Mouse (Mus musculus): ENCODE measurements at regions not wholly inside any gene's neighbourhood (a gene's known extent, or its start where the extent isn't known, plus 50 kb on each side); places are given as distances from the start of the nearest gene placed in this dataset.

DNA sequence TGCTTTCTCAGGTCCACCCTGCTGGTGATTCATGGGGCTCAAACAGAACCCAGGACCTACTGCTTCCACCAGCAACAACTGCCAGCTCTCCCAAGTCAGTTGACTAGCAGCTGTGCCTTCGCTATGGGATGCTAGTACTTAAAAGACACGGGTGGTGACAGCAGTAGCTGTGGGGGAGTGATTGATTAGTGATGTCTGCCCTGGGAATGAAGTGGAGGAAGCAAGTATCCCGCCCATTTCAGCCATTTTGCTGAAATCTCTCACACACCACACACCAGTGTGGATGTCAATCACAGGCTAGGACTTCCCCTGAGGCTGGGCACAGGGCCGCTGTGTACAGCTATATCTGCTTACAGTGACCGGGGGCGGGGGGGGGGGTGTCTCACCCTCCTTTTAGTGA, 153.2 kb downstream of the Matn1 start:
- peak; percentile 49 for DNase-seq (ENCODE audit: low spot score)

DNA sequence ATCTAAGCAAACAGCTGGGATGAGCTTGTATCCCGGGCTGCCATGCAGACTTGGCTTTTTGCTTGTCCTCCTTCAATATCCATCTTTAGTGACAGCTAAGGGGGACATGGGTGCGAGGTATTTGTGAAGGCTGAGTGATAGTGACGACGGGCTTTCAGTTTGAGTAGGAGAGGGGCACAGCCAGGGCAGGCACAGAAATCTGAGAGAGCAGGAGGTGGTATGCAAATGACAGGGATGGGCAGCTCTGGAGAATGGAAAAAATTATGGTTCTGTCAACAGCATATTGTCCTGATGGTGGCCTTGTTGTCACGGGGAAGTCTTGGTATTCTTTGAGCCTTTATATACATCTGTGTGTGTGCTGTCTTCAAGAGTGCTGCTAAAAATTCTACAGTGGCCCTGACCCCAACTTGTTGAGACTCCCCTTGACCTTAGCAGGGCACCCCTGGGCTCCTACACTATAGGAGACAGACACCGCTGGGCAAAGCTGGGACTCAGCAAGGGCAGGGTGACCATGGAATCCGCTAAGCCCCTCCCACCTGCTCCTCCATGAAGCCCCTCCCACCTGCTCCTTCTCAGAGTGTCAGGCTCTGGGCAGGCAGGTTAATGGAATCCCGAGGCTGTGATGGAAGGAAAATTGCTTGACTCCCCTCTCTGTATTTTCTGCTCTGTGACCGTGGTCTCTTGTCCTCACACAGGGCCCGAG, 156.1 kb downstream of the Matn1 start:
- peak; percentile 79 for DNase-seq (ENCODE audit: low spot score)

DNA sequence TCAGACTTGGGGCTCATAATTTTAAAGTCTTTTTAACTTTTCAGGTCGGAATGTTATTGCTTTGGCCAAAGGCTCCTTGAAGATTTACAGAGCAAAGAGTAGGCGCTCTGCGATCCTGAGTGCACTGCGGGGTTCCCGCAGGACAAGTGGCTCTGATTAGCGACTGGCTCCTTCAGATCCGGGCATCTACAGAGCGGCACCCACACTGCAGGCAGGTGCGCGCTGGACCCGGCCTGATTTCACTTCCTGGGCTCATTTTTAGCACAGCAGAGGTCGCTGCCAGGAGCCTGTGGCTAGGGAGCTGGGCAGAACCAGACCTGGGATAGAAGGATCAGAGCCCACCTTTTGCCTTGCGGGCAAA, 156.6 kb downstream of the Matn1 start:
- DNase-seq (ENCODE audit: low spot score) = no peak

DNA sequence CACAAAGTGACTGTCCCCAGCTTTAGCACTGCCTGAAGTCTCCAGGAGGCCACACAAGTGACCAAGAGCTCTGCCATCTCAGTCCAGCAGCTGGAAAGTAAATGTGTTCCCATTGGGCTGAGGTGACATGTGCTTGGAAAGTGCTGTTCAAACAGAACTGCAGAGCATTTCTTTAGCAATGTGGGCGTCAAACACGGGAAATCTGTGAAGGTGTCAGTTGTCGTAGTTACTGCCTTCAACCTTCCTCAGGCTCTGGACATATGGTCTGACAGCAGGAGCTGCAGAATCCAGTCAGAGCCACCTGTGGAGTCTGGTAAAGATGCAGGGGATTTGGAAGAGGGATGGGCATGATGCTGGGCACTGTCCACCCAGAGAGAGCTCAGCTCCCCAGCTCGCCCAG, 158.0 kb downstream of the Matn1 start:
- DNase-seq (ENCODE audit: low spot score) = no peak

DNA sequence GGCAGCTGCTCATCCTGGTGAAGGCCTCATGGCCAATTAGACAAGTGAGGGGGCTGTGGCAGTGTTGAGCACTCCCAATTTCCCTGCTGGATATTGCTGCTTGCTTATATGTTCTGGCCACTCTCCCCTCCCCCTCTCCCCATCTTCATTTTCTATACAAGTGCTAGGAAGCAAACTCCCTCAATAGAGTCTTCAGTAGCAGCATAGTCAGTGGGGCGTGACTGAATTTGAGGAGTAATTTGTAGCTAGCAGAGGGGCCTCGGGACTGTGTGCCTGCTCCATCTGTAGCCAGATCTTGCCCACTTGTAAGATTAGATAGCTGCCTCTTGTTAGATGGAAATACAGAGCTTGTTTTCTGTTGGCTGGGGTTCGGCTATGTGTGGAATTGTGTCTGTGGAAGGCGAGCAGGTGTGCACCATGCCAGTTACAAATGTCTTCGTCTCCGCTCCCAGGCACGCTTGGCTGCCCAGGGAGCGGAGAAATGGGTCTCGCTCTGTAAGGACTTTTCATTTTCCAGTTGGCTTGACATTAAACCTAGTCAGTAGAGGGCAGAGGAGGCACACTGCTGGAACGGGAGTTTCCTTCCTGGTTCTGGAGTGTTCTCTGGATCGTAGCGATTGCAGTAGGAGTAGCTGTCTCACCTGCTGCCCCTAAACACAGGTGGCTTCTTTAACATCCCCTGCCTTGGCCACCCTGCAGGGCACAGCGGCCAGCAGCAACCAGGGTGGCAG, 163.1 kb downstream of the Matn1 start:
- DNase-seq (ENCODE audit: low spot score) = no peak

DNA sequence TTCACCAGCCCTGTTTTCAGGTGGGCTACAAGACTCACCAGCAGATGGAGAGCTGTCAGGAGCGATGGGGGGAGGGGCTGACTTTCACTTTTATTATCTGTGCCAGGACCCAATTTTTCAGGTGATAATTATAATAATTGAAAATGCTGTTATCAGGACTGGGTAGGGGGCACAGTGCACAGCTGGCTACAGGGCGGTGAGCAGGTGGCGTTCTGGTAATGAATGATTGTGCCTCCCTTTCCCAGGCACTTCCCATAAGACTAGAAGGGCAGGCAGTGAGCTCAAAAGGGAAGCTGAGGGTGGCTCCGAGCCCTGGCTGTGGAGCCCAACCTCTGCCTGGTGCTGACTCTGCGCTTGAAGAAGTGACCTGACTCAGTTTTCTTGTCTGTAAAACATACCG, 168.4 kb downstream of the Matn1 start:
- no peak for DNase-seq (ENCODE audit: low spot score)

DNA sequence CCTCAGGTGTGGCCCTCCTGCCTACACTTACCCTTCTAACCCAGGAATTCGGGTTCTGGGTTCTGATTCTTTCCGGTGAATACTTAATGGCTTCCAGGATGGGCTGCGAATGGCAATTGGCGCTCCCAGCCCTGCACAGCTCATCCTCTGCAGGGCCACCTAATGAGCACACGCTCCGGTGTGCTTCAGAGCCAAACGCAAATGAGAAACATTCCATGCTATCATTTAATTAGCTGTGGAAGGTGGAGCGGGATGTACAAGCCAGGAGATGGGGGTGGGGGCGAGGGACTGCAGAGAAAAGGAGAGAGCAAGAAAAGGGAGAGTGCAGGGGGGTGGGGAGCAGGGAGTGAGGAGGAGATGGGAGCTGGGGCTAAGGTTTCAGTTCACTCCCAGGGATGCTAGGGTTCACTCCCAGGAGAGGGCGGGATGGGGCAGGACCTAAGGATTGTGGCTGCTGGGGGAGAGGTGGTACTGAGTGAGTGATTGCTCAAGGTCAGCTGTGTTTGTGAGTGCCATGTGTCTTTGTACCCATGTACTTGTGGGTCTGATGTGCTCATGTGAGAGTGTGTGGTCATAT, 169.6 kb downstream of the Matn1 start:
- no peak for DNase-seq (ENCODE audit: low spot score)

DNA sequence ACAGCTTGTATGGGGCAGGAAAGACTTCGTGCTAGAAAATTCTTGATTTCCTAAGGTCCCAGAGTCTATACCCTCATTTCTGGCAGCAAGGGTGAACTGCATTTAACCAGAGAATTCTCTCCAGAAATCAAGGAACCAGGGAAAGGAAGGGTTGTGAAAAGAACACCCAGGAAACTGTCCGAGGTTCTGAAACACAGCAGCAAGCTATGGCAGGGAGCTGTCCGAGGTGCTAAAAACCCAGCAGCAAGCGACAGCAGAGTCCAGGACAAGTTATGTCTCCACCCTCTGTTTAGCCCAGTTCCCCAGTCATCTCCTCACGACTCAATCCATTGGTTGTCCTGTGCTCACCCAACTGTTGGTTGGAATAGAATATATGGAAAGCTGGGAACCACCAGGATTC, 171.1 kb downstream of the Matn1 start:
- peak; percentile 90 for DNase-seq (ENCODE audit: low spot score)

DNA sequence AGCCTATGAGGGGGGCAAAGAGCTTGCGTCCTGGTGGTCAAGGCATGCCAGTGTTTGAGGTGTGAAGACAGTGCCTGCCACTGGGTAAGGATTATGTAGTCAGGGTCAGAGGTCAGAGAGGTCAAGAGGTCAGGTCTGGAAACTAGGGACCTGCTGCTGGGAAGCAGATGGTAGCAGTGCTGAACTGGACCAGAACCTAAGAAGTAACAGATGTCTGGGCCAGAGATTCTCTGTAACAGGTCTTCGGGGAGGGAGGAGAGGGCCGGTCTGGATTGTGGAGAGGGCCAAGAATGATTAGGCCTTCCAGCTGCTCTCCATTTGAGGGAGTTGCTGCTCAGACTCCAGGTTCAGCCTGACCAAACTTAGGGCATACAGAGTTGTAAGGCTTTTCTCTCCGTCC, 174.4 kb downstream of the Matn1 start:
- peak; percentile 12 for DNase-seq (ENCODE audit: low spot score)

DNA sequence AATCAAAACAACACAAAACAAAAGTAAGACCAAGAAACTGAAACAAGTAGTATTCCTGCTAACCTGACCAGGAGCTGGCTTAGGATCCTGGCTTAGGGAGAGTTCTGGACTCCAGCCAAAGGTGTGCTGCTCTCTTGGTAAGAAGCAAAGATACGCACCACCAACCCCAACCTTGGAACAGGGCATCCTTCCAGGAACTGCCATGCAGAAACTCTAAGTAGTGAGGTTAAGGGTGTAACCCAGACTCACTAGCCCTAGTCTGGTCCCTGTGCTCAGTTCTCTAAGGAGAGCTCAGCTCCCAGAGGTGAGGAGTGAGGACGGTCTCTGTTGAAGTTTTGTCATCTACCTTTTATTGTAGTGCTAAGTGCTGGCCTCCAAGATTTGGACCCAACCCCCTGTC, 175.4 kb downstream of the Matn1 start:
- DNase-seq (ENCODE audit: low spot score) = no peak

DNA sequence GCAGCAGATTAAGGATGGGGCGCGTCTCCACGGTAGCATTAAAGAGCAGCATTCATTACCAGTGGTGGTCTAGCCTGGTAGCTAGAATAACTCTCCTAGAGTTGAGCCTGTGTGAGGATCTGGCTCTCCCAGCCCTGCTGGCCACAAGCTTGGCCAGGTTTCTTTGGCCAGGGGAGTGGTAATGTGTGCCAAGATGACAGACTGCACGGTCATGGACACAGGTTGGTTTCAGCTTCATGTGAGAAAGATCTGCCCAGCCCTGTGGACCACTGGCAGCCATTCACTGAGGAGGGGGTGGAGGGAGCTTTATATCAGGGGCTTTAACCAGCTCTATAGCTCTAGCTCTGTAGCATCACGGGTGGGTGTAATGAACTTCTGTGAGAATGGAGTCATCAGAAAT, 176.5 kb downstream of the Matn1 start:
- DNase-seq (ENCODE audit: low spot score) = no peak

DNA sequence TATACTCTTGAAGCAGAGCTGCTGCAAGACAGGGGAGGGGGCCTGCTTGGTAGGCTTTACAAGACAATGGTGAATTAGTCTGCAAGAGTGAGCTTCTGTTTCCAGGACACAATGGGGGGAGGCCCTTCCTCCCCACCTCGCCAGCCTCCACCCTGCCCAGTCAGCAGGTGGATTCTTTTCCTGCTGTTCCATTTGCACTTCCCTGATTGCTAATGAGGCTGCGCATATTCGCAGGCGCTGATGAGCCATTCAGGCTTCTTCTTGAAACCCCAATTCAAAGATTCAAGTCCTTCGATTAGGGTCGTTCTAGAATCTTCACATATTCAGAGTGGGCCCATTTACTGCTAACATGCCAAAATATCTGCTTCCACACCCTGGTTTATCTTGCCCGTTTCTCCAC, 181.8 kb downstream of the Matn1 start:
- no peak for DNase-seq (ENCODE audit: low spot score)

DNA sequence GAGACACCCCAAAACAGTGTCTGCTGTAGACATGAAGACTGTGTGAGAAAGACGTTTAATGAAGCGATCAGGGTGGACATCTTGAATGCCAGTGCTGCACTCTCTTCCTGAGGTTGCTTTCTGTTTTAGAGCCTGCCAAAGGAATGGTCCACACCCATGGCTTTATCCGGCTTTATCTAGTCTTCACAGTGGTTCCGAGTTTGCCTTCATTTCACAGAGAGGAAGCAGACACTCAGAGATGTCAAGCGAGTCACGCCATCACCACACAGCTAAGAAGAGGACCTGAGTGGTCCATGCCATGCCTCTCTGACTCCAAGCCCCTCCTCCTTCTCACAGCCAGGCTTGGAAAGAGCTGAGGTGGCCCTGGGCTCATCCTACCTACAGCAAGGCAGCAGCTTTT, 182.7 kb downstream of the Matn1 start:
- no peak for DNase-seq (ENCODE audit: low spot score)

DNA sequence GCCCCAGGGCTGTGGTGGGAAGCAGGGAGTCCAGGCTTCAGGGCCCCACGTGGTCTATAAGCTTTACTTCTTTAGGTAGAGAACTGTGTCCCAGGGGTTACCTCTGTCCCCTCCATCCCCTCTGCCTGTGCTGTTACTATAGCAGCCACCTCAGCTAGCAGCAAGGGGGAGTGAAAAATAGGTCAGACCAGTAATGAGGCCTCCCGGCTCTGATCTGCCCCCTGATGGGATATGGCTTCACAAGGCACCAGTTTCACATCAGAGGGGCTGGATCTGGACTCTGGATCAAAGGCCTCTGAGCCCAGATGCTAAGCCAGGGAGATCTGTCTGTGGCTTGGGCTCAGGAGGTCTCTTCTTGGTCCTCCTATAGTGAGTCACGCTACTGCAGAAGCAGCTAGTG, 184.5 kb downstream of the Matn1 start:
- DNase-seq (ENCODE audit: low spot score) = no peak

DNA sequence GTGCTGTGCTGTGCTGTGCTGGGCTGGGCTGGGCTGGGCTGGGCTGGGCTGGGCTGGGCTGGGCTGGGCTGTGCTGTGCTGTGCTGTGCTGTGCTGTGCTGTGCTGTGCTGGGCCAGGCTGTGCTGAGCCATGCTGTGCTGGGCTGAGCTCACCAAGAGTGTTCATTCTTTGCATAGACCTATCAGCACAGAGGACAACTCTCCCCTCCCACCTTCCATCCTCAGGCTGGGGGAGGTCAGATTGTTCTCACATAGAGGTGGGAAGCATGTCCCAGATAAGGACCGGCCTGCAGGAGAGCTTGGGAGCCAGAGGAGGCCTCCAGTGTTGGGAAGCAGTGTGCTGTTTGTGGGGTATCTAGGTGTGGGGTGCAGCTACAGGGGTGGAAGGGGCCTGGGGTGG, 188.0 kb downstream of the Matn1 start:
- DNase-seq (ENCODE audit: low spot score) = no peak

DNA sequence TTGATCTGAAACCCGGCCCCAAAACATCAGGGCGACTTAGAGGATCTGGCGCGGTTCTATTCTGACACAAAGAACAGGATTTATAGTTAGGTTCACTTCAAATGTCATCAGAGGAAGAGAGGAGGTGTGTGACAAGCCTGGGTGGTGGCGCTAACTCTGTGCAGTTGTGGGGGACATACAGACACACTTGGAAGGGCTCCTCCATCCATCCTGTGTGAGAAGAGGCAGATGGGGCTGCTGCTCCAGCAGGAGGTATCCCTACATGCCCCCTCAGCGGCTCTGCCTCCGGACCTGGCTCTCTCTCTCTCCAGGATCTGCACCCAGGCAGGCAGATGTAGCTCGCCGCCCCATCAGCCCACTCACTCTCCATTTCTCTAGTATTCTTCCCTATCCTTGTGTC, 188.6 kb downstream of the Matn1 start:
- DNase-seq (ENCODE audit: low spot score) = no peak

DNA sequence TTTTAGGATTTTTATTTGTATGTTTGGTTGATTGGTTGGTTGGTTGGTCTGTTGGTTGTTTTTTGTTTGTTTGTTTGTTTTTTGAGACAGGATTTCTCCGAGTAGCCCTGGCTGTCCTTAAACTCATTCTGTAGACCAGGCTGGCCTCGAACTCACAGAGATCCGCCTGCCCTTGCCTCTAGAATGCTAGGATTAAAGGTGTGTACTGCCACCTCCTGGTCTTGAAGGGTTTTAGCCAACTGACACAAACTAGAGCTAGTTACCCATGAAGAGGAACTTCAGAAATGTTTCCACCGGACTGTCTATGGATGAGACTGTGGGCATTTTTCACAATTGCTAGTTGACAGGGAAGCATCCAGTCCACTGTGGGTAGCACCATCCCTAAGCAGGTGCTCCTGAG, 191.7 kb downstream of the Matn1 start:
- no peak for DNase-seq (ENCODE audit: low spot score)

DNA sequence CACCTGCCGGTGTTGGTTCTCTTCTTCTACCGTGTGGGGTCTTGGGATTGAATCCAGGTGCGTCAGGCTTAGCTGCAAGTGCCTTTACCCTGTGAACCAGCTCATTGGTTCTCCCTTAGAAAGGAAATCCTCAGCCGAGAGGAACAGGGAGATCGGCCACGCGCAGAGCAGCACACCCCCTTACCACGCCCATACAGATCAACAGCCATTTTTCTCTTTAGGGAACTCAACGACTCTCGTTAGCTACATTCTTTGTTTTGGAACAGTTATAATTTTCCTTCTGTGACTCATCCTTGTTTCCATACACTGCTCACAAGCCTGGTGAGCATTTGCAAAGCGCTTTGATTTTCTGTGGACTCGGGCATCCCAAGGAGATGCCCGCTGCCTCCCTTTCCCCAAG, 194.7 kb downstream of the Matn1 start:
- DNase-seq (ENCODE audit: low spot score) = no peak

DNA sequence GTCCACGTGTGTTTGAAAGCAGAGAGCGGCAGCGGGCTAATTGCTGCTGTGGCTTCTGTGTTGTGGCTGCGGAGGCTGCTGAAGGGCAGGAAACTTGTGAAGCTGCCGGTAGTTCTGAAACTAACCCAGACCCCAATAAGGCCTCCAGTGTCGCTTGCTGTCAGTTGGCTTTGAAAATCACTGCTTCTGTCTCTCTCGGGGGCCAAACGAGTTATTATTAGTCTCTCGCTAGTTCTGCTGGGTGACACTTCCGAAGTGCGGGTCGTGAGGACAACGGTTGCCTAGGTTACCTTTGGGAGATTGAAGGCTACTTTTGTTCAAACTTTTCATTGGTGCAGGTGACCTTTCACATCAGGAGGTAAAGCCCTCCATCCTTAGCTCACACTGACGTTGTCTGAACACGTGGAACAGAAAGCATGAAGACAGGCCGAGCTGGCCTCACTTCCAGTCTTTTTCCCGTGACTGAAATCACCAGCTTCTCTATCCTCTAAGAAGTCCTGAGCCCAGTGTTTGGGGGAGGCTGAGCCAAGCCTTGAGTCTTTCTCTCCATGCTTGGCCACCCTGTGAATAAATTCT, 197.8 kb downstream of the Matn1 start:
- peak; percentile 35 for DNase-seq (ENCODE audit: low spot score)

DNA sequence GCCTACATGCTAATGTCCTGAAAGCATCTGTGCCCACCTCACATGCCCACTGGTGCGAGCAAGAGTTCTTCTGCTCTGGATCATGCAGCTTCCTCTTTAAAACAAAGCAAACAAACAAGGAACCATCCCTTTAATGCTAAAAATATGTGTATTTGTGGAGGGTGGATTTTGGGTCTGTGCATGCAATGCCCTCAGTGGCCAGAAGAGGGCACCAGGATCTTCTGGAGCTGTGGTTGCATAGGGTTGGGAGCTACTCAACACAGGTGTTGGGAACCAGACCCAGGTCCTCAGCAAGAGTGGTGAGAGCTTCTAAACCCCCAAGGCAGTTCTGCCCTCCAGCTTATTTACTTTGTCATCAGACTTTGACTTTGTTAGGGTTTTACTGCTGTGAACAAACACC, 201.3 kb downstream of the Matn1 start:
- no peak for DNase-seq (ENCODE audit: low spot score)

DNA sequence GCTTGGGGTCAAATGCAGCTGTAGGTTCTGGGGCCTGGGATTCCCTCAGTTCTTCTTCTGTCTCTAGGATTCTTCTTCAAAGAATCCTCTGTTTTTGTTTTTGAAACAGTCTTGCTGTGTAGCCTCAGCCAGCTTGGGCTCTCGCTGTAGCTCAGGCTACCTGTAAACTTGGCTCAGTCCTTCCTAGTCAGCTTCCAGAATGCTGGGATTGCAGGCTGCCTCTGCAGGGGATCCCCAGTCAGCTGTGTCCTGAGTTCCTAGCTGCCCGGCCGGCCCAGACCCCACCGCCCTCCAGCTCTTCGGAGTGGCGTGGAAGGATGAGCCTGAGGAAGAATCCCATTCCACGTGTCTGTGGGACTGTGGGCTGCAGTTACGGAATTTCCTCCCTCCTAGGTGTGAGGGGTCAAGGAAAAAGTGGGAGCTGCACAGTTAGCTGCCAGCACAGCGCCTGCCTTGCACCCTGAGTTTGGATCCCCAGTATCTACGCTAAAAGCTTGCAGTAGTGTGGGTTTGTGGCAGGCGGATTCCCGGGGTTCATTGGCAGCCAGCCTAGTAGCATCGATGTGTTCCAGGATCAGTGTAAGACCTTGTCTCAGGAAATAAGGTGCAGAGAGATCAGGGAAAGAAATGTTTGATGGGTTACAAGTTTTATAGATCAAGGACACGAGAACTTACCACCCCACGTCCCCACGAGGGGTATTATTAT, 204.0 kb downstream of the Matn1 start:
- DNase-seq (ENCODE audit: low spot score) = no peak

DNA sequence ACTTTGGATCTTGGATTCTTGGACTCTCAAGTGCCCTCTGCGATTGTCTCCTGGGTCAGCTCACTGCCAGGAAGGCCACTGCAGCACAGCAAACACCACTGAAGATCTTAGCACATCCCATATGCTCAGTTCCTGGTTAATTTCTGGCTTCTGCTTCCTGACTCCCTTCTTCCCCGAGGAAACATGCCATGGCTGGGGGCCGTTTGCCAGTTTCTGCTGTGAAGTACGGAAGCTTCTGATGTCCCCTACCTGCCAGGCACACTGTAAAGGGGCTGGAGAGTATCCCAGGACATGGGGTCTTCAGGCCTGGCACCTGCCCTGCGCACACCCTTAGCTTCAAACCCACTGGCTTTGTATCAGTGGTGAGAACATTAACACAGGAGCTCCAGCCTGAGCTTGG, 205.3 kb downstream of the Matn1 start:
- DNase-seq (ENCODE audit: low spot score) = no peak

DNA sequence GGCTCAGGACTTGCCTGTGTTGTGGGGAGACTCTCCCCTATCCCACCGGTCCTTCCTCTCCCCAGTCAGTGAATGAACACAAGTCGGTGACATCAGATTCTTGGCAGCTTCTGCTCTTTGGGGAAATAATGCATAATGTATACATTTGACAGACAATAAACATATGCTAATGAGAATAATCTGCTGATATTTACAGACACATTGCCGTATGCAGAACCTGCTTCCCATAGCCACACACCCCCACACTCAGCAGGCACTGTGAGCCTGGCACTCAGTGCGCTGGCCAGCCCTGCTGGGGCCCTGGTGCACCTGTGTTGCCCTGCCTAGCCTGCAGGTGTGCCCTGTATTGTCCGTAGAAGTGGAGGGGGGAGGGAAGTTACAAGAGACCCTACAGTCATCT, 215.5 kb downstream of the Matn1 start:
- DNase-seq (ENCODE audit: low spot score) = no peak
